Mouse (Mus musculus): ENCODE results near the gene Rhot1.

DNA sequence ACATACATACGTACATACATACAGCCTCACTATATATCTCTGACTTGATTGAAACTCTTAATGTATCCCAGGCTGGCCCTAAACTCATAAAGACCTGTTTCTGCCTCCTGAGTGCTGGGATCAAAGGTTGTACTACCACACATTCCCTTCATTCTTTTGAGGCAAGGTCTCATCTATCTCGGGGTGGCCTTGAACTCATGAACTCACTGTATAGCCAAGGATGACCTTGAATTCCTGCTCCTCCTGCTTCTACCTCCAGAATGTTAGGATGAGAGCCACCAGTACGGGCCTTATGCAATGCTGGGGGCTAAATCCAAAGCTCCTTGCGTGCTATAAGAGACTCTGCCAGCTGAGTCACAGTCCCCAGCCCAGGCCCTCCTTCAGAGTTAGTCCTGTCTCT lies 47.8 kb upstream of the Rhot1 start:
- TF ChIP-seq CTCF (IDR thresholded peaks at IDR 0.05) (no peak), POLR2A (IDR thresholded peaks at IDR 0.05; ENCODE audit: insufficient read depth, low read depth, low read length) (no peak)

Data from heart, adult 2 months (tissue).